Mouse (Mus musculus) forebrain, embryonic 16.5 days (tissue): ENCODE measurements around the gene Trdmt1. TPM values are rescaled to one million over a fixed set of nuclear protein-coding genes. Genes with fewer than 3 reads are reported as not detected.

Experiments
- polyA plus RNA-seq: library from polyadenylated mRNA; unstranded; fragments of >200 nt; fragmentation: Nextera tagmentation; extraction: Ambion mirVana; gene quantifications from 2 replicates; pipeline ENCODE4 v1.2.1, GENCODE M21; 2015

The Trdmt1 gene
- polyA plus RNA-seq, 1 experiment from 2014 or later, result 8.3 TPM

Other genes starting within 250 kb of the Trdmt1 start
- 0.18 and 0.30 TPM in 2 replicates for gene Cubn, start 52.9 kb downstream of the Trdmt1 start, polyA plus RNA-seq
- gene Vim, start 29.3 kb upstream of the Trdmt1 start, polyA plus RNA-seq, result 408 and 544 TPM in 2 replicates
- 0.30 TPM in 2 replicates for gene St8sia6, start 249.4 kb upstream of the Trdmt1 start, polyA plus RNA-seq